Mouse (Mus musculus): Measurements from ENCODE around the gene Mt3.

Gene Mt3

GRCm38 (mm10) chr8:94184357-94184843 is 32.0 kb downstream of the Mt3 start:
- no peak for DNase-seq (ENCODE audit: low spot score in 2 of 2)

GRCm38 (mm10) chr8:94185791-94186190 is 33.4 kb downstream of the Mt3 start:
- DNase-seq (ENCODE audit: low spot score in 2 of 2), result no peak

GRCm38 (mm10) chr8:94186542-94186941 is 34.1 kb downstream of the Mt3 start:
- peak; percentile 82 to 91 for DNase-seq (ENCODE audit: low spot score in 2 of 2)

- no peak for DNase-seq (ENCODE audit: low spot score in 2 of 2)
These were observed 35.0 kb downstream of the Mt3 start for GRCm38 (mm10) chr8:94187290-94188002.

GRCm38 (mm10) chr8:94189275-94190031 is 37.0 kb downstream of the Mt3 start:
- DNase-seq (ENCODE audit: low spot score in 2 of 2), result no peak

- peak; percentile 78 to 88 for DNase-seq (ENCODE audit: low spot score in 2 of 2)
These were observed 38.8 kb downstream of the Mt3 start for GRCm38 (mm10) chr8:94191101-94191691.

GRCm38 (mm10) chr8:94192926-94193325 is 40.5 kb downstream of the Mt3 start:
- no peak for DNase-seq (ENCODE audit: low spot score in 2 of 2)

GRCm38 (mm10) chr8:94194591-94195223 is 42.3 kb downstream of the Mt3 start:
- no peak for DNase-seq (ENCODE audit: low spot score in 2 of 2)

- DNase-seq (ENCODE audit: low spot score in 2 of 2), result peak; percentile 61 to 76
These were observed 46.9 kb downstream of the Mt3 start for GRCm38 (mm10) chr8:94199202-94199869.
